Mouse (Mus musculus) small intestine, adult 2 months (tissue): ENCODE data around the gene Sema6b. TPM values are rescaled to one million over a fixed set of nuclear protein-coding genes. Genes with fewer than 3 reads are reported as not detected.
A peak's percentile ranks its signal among the peaks of the same experiment; 100 is the strongest.

Source experiments
- H3K27ac ChIP-seq: fragments of 200-500 bp; 2 replicates; pipeline ENCODE4 v1.5.1; 2012; ENCODE audit warnings: low read depth, low read length, control low read depth, inconsistent platforms; ENCODE audit not compliant: insufficient read depth
- H3K27me3 ChIP-seq: fragments of 200-500 bp; 2 replicates; pipeline ENCODE4 v1.6.1; 2012; ENCODE audit warnings: mild to moderate bottlenecking, moderate library complexity, low read length, inconsistent platforms; ENCODE audit not compliant: control insufficient read depth, insufficient read depth
- H3K36me3 ChIP-seq: fragments of 200-500 bp; 2 replicates; pipeline ENCODE4 v1.6.1; 2012; ENCODE audit warnings: mild to moderate bottlenecking, low read length, control low read depth, inconsistent platforms; ENCODE audit not compliant: control insufficient read depth, insufficient read depth
- H3K4me1 ChIP-seq: fragments of 200-500 bp; 2 replicates; pipeline ENCODE4 v1.6.1; 2012; ENCODE audit warnings: low read length, inconsistent platforms, mixed read lengths; ENCODE audit not compliant: control insufficient read depth, insufficient read depth, insufficient read length
- H3K4me3 ChIP-seq: fragments of 200-500 bp; 2 replicates; pipeline ENCODE4 v1.5.1; 2012; ENCODE audit warnings: low read depth, mild to moderate bottlenecking, control low read depth, inconsistent platforms, low read length, moderate library complexity
- CTCF ChIP-seq: fragments of 200-500 bp; IDR thresholded peaks from 2 replicates; pipeline ENCODE4 v1.5.1; 2012; ENCODE audit warnings: low read depth, mild to moderate bottlenecking, control low read depth, inconsistent platforms, low read length, moderate library complexity, mixed read lengths; ENCODE audit not compliant: insufficient replicate concordance, insufficient read length; ENCODE audit errors: extremely low read depth
- POLR2A ChIP-seq: fragments of 200-500 bp; IDR thresholded peaks from 2 replicates; pipeline ENCODE4 v1.6.1; 2012; ENCODE audit warnings: low read depth, mild to moderate bottlenecking, control low read depth, inconsistent platforms, low read length, moderate library complexity
- WGBS: fragments of 180-500 bp; shearing (Covaris S2); methylation state at CpG from one replicate; pipeline ENCODE4 v1.1.7; 2018; 5-methylcytosine and 5-hydroxymethylcytosine counted together
- polyA plus RNA-seq: library from polyadenylated mRNA; depleted of rRNA; stranded (reverse); fragments of >200 nt; gene quantifications from 2 replicates; pipeline ENCODE4 v1.2.3, GENCODE M21; 2012

Gene Sema6b
- polyA plus RNA-seq, 1 experiment = 12.2 TPM

DNA sequence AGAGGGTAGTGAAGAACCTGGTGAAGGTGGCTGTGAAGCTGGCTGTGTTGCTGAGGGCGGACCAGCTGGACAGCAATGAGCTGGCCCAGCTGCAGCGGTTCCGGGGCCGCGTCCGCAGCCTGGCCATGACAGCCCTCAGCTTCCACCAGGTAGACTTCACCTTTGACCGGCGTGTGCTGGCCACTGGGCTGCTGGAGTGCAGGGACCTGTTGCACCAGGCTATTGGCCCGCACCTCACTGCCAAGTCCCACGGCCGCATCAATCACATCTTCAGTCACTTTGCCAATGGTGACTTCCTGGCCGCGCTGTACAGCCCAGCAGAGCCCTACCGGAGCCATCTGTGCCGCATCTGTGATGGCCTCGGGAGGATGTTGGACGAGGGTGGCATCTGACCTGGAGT is 31.7 kb upstream of the Sema6b start:
- H3K4me1 ChIP-seq = peaks cover 6% of the 10 kb centered on the region
- no peak for TF ChIP-seq POLR2A
- no peak for TF ChIP-seq CTCF
- H3K36me3 ChIP-seq = peaks cover 5% of the 10 kb centered on the region
- no peaks in the 10 kb centered on the region for H3K27me3 ChIP-seq
- 93% methylated on average over 17 of the region's 17 CpGs for WGBS
- no peak overlapping the region for H3K27ac ChIP-seq
- no peak overlapping the region for H3K4me3 ChIP-seq

GRCm38 (mm10) chr17:56171456-56171855 is 31.3 kb upstream of the Sema6b start:
- Histone ChIP-seq H3K27me3 (no peaks in the 10 kb centered on the region), H3K4me1 (peaks cover 6% of the 10 kb centered on the region), H3K4me3 (no peak overlapping the region), H3K36me3 (peaks cover under 1% of the 10 kb centered on the region), H3K27ac (no peak overlapping the region)
- WGBS = 82% methylated on average over 9 of the region's 9 CpGs
- TF ChIP-seq CTCF = no peak
- TF ChIP-seq POLR2A = no peak

- no peak for TF ChIP-seq POLR2A
- no peak for TF ChIP-seq CTCF
- H3K4me3 ChIP-seq = no peak overlapping the region
- peaks cover 6% of the 10 kb centered on the region for H3K4me1 ChIP-seq
- no peaks in the 10 kb centered on the region for H3K27me3 ChIP-seq
- no peaks in the 10 kb centered on the region for H3K36me3 ChIP-seq
- H3K27ac ChIP-seq = no peak overlapping the region
- 80% methylated on average over 10 of the region's 10 CpGs for WGBS
Measured at GRCm38 (mm10) chr17:56170636-56171035, 30.5 kb upstream of the Sema6b start.

DNA sequence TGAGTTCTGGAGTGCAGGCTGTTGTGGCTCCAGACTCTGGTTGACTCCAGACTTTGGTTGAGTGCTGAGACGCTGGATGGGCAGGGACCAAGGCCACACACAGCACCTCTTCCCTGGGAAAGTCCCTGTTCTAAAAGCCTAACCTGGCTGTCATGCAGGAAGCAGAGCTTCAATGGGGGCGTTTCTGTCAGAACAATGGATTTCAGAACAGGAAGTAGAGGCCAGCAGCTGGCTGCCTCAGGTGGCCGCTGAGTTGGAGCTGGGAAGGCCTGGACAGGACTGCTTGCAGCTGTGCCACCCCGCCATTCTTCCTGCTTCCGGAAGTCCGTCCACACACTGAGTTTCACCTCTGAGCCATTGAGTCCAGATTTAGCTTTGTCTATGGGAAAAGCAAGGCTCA is 29.7 kb upstream of the Sema6b start:
- no peak for TF ChIP-seq CTCF
- no peak for TF ChIP-seq POLR2A
- H3K27ac ChIP-seq = peak overlapping the region; percentile 21

GRCm38 (mm10) chr17:56165671-56166070 is 25.5 kb upstream of the Sema6b start:
- Histone ChIP-seq H3K4me3 (no peak overlapping the region), H3K27me3 (no peaks in the 10 kb centered on the region), H3K4me1 (peaks cover 21% of the 10 kb centered on the region), H3K36me3 (no peaks in the 10 kb centered on the region), H3K27ac (no peak overlapping the region)
- 57% methylated on average over 11 of the region's 11 CpGs for WGBS
- TF ChIP-seq CTCF (no peak), POLR2A (no peak)

More for the DNA sequence above, 29.7 kb upstream of the Sema6b start:
- H3K4me3 ChIP-seq = no peak overlapping the region
- H3K27me3 ChIP-seq = no peaks in the 10 kb centered on the region
- WGBS = 37% methylated on average over 6 of the region's 6 CpGs
- no peaks in the 10 kb centered on the region for H3K36me3 ChIP-seq
- peaks cover 6% of the 10 kb centered on the region for H3K4me1 ChIP-seq

DNA sequence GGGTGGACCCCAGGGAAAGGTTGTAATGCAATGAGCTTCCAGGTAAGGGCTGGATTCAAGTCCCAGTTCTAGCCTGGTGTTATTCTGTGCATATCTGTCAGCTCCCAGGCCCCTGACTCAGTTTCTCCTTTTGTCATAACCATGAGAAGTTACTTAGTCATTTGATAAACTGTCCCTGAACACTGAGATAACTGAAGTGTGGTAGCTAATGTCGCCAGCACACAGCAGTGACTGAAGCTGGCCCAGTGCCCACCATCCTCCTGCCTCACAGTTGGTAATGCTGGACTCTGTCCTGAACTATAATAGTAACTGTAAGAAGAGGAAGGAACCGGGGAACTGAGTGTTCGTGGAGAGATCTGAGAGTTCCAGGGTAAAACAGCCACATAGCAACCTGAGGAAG is 24.4 kb upstream of the Sema6b start:
- WGBS = 16% methylated on average over 3 of the region's 3 CpGs
- H3K4me3 ChIP-seq = no peak overlapping the region
- H3K27ac ChIP-seq = peak overlapping the region; percentile 80
- no peaks in the 10 kb centered on the region for H3K36me3 ChIP-seq
- peaks cover 17% of the 10 kb centered on the region for H3K4me1 ChIP-seq
- no peaks in the 10 kb centered on the region for H3K27me3 ChIP-seq
- TF ChIP-seq POLR2A (no peak), CTCF (no peak)

GRCm38 (mm10) chr17:56163523-56164102 is 23.5 kb upstream of the Sema6b start:
- Histone ChIP-seq H3K27ac (peak overlapping the region; percentile 82), H3K36me3 (no peaks in the 10 kb centered on the region), H3K27me3 (no peaks in the 10 kb centered on the region), H3K4me1 (peaks cover 17% of the 10 kb centered on the region), H3K4me3 (peak overlapping the region; percentile 18)
- TF ChIP-seq CTCF (no peak), POLR2A (no peak)
- WGBS = 24% methylated on average over 6 of the region's 6 CpGs

DNA sequence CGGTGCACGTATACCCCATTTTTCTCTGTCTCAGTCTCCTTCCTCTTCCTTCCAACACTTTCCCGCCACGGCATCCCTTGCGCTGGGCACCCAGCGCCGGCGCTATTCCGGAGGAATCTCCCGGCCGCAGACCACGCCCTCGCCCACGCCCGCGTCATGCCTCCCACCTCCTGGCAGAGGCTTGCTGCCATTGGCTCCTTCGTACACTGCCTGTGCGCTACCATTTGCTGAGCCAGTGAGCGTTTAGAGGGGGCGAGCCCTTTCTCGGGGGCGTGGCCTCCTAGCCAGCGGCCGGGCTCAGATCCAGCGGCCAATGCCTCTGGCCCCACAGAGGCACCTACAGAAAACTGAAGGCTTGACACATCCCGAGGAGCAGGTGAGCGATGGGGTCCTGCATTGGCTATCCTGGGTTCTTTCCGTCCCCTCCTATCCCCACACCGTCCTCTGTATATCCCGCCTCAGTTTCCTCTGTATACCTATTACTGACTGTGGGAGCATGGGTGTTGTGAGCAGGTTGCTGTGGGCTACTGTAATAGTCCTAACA is 22.2 kb upstream of the Sema6b start, which contains the start of gene Tnfaip8l1:
Gene Tnfaip8l1 (plus strand): TSS at position 247 of the 544 bp plus-strand sequence.
- peak within 1 kb of the TSS; percentile 61 for H3K4me3 ChIP-seq
- no peak for TF ChIP-seq CTCF
- 0 out of 2 replicates have a peak, but pooled peaks have one; percentile 13 for TF ChIP-seq POLR2A
- H3K4me1 ChIP-seq = peaks cover 17% of the 10 kb centered on the region
- peak within 1 kb of the TSS; percentile 82 for H3K27ac ChIP-seq
- WGBS = under 1% methylated on average over 30 of the region's 30 CpGs
- H3K36me3 ChIP-seq = no peaks in the 10 kb centered on the region
- H3K27me3 ChIP-seq = no peaks in the 10 kb centered on the region
